Mouse (Mus musculus): ENCODE data around the gene Tvp23b. TPM values are rescaled to one million over a fixed set of nuclear protein-coding genes. Genes with fewer than 3 reads are reported as not detected.

Tvp23b gene
- total and polyA plus RNA-seq, 3 experiments: 24.3 to 40.0 TPM; not detected in 1

GRCm38 (mm10) chr11:62949548-62949947, 70.3 kb downstream of the Tvp23b start:
- Histone ChIP-seq H3K9ac (ENCODE audit: control insufficient read depth, low read depth, low read length, poor library complexity, severe bottlenecking) (no peak overlapping the region), H3K9me3 (replicated peaks; ENCODE audit: insufficient read depth, low read length) (no peaks in the 10 kb centered on the region), H3K79me2 (ENCODE audit: control insufficient read depth, insufficient read depth, low read length, poor library complexity) (no peaks in the 10 kb centered on the region), H3K27ac (ENCODE audit: control insufficient read depth, low read depth, low read length) (no peak overlapping the region), H3K4me3 (ENCODE audit: control insufficient read depth in 1 of 2, insufficient read depth in 1 of 2, low read depth in 2 of 2, low read length in 2 of 2) (no peak overlapping the region), H3K27me3 (ENCODE audit: control insufficient read depth in 1 of 2, insufficient read depth in 2 of 2, low read length in 2 of 2) (no peaks in the 10 kb centered on the region; a peak in 1 of 4 replicates), H3K36me3 (ENCODE audit: control insufficient read depth in 1 of 2, insufficient read depth in 2 of 2, low read length in 2 of 2) (no peaks in the 10 kb centered on the region), H3K4me1 (ENCODE audit: control insufficient read depth in 1 of 2, insufficient read depth in 2 of 2, low read length in 2 of 2) (no peaks in the 10 kb centered on the region)
- no peak for TF ChIP-seq BHLHE40 (IDR thresholded peaks at IDR 0.05; ENCODE audit: borderline replicate concordance, low read depth, low read length)
- no peak for TF ChIP-seq GATA1 (IDR thresholded peaks at IDR 0.05; ENCODE audit: low read depth, low read length)
- no peak for TF ChIP-seq E2F4 (IDR thresholded peaks at IDR 0.05; ENCODE audit: borderline replicate concordance, low read depth, low read length)
- TF ChIP-seq SMC3 (IDR thresholded peaks at IDR 0.05; ENCODE audit: low read depth, low read length): no peak
- no peak for TF ChIP-seq CHD2 (IDR thresholded peaks at IDR 0.05; ENCODE audit: low read length)
- TF ChIP-seq POLR2AphosphoS2 (IDR thresholded peaks at IDR 0.05; ENCODE audit: low read length): no peak
- no peak for TF ChIP-seq EP300 (IDR thresholded peaks at IDR 0.05; ENCODE audit: low read depth in 1 of 2, low read length in 2 of 2)
- TF ChIP-seq USF2 (IDR thresholded peaks at IDR 0.05; ENCODE audit: borderline replicate concordance in 1 of 2, insufficient read depth in 1 of 2, low read depth in 1 of 2, low read length in 2 of 2): no peak
- TF ChIP-seq NELFE (IDR thresholded peaks at IDR 0.05; ENCODE audit: low read depth, low read length): no peak
- no peak for TF ChIP-seq UBTF (IDR thresholded peaks at IDR 0.05; ENCODE audit: borderline replicate concordance, insufficient read depth, low read depth, low read length)
- TF ChIP-seq MAX (IDR thresholded peaks at IDR 0.05; ENCODE audit: low read length): no peak
- no peak for TF ChIP-seq POLR2AphosphoS5 (IDR thresholded peaks at IDR 0.05; ENCODE audit: borderline replicate concordance, low read depth, low read length)
- TF ChIP-seq MXI1 (IDR thresholded peaks at IDR 0.05; ENCODE audit: low read depth, low read length): no peak
- TF ChIP-seq MAZ (IDR thresholded peaks at IDR 0.05; ENCODE audit: low read depth, low read length): no peak
- no peak for TF ChIP-seq ZNF384 (IDR thresholded peaks at IDR 0.05; ENCODE audit: low read depth, low read length)
- TF ChIP-seq RCOR1 (IDR thresholded peaks at IDR 0.05; ENCODE audit: low read depth, low read length): no peak
- TF ChIP-seq TAL1 (IDR thresholded peaks at IDR 0.05; ENCODE audit: low read length): no peak
- DNase-seq (ENCODE audit: low read depth, low spot score): no peak

- TF ChIP-seq TCF12 (IDR thresholded peaks at IDR 0.05; ENCODE audit: low read depth, low read length) (no peak), BHLHE40 (IDR thresholded peaks at IDR 0.05; ENCODE audit: borderline replicate concordance, low read depth, low read length) (no peak), POLR2AphosphoS5 (IDR thresholded peaks at IDR 0.05; ENCODE audit: borderline replicate concordance, low read depth, low read length) (no peak), CTCF (IDR thresholded peaks at IDR 0.05 in 2 of 3, conservative IDR thresholded peaks at IDR 0.05 in 1 of 3; ENCODE audit: control insufficient read depth in 1 of 3, insufficient read depth in 1 of 3, low read depth in 2 of 3, low read length in 3 of 3, poor library complexity in 1 of 3, severe bottlenecking in 1 of 3) (no peak), ZMIZ1 (IDR thresholded peaks at IDR 0.05; ENCODE audit: low read depth, low read length) (no peak), NELFE (IDR thresholded peaks at IDR 0.05; ENCODE audit: low read depth, low read length) (no peak), ELF1 (IDR thresholded peaks at IDR 0.05; ENCODE audit: low read depth, low read length) (no peak), ZC3H11A (IDR thresholded peaks at IDR 0.05; ENCODE audit: low read depth, low read length) (no peak), UBTF (IDR thresholded peaks at IDR 0.05; ENCODE audit: borderline replicate concordance, insufficient read depth, low read depth, low read length) (no peak), SIN3A (IDR thresholded peaks at IDR 0.05; ENCODE audit: low read length) (no peak), MAZ (IDR thresholded peaks at IDR 0.05; ENCODE audit: low read depth, low read length) (no peak), JUND (IDR thresholded peaks at IDR 0.05; ENCODE audit: low read depth, low read length) (no peak), TAL1 (IDR thresholded peaks at IDR 0.05; ENCODE audit: low read length) (no peak), POLR2AphosphoS2 (IDR thresholded peaks at IDR 0.05; ENCODE audit: low read length) (no peak)
- H3K36me3 ChIP-seq (ENCODE audit: control insufficient read depth in 1 of 2, insufficient read depth in 2 of 2, low read length in 2 of 2): no peaks in the 10 kb centered on the region
- no peak for DNase-seq (ENCODE audit: low read depth, low spot score)
- H3K79me2 ChIP-seq (ENCODE audit: control insufficient read depth, insufficient read depth, low read length, poor library complexity): no peaks in the 10 kb centered on the region
- peaks cover 0 to 2% of the 10 kb centered on the region in 2 experiments; a peak in 2 of 4 replicates for H3K27me3 ChIP-seq (ENCODE audit: control insufficient read depth in 1 of 2, insufficient read depth in 2 of 2, low read length in 2 of 2)
- H3K4me1 ChIP-seq (ENCODE audit: control insufficient read depth in 1 of 2, insufficient read depth in 2 of 2, low read length in 2 of 2): no peaks in the 10 kb centered on the region
- H3K27ac ChIP-seq (ENCODE audit: control insufficient read depth, low read depth, low read length): no peak within 1 kb of the TSS
- no peaks in the 10 kb centered on the region for H3K9me3 ChIP-seq (replicated peaks; ENCODE audit: insufficient read depth, low read length)
- H3K4me3 ChIP-seq (ENCODE audit: control insufficient read depth in 1 of 2, insufficient read depth in 1 of 2, low read depth in 2 of 2, low read length in 2 of 2): no peak within 1 kb of the TSS
- no peak within 1 kb of the TSS for H3K9ac ChIP-seq (ENCODE audit: control insufficient read depth, low read depth, low read length, poor library complexity, severe bottlenecking)
Observed at GRCm38 (mm10) chr11:62951012-62951411, 71.8 kb downstream of the Tvp23b start, which contains the start of gene Cdrt4. Gene Cdrt4 (plus strand): TSS chr11:62951193.

Measured in MEL (cell line).